Mouse (Mus musculus): Measurements from ENCODE around the gene Cd47. TPM values are rescaled to one million over a fixed set of nuclear protein-coding genes. Genes with fewer than 3 reads are reported as not detected.
A peak's percentile ranks its signal among the peaks of the same experiment; 100 is the strongest.

Gene Cd47
- polyA plus RNA-seq, 1 experiment from 2014 or later = 286 TPM

- no peaks in the 10 kb centered on the region for H3K27me3 ChIP-seq (ENCODE audit: control insufficient read depth, insufficient read depth, low read depth, low read length)
Measured at GRCm38 (mm10) chr16:49854194-49854593, 53.9 kb downstream of the Cd47 start.

GRCm38 (mm10) chr16:49854931-49855835 is 54.9 kb downstream of the Cd47 start:
- Histone ChIP-seq H3K9me3 (replicated peaks; ENCODE audit: control insufficient read depth, low read length) (no peaks in the 10 kb centered on the region), H3K4me3 (ENCODE audit: low read depth, low read length) (peak overlapping the region; percentile 94), H3K36me3 (ENCODE audit: control insufficient read depth, insufficient read depth) (peaks cover 10% of the 10 kb centered on the region), H3K27me3 (ENCODE audit: control insufficient read depth, insufficient read depth, low read depth, low read length) (no peaks in the 10 kb centered on the region), H3K9ac (ENCODE audit: low read depth, low read length) (peak overlapping the region; percentile 100), H3K27ac (ENCODE audit: low read length) (peak overlapping the region; percentile 100), H3K4me2 (ENCODE audit: low read depth, low read length) (peak overlapping the region; percentile 66), H3K4me1 (ENCODE audit: control insufficient read depth, low read depth, low read length) (peaks cover 30% of the 10 kb centered on the region)
- WGBS (ENCODE audit: insufficient replicate concordance) = under 1% methylated on average over 62 of the region's 74 CpGs
- peak; percentile 88 for ATAC-seq (ENCODE audit: low read depth)

More at GRCm38 (mm10) chr16:49854194-49854593, 53.9 kb downstream of the Cd47 start:
- 30% methylated on average over 6 of the region's 6 CpGs for WGBS (ENCODE audit: insufficient replicate concordance)
- ATAC-seq (ENCODE audit: low read depth) = no peak
- Histone ChIP-seq H3K27ac (ENCODE audit: low read length) (peak overlapping the region; percentile 100), H3K9ac (ENCODE audit: low read depth, low read length) (peak overlapping the region; percentile 100), H3K4me1 (ENCODE audit: control insufficient read depth, low read depth, low read length) (peaks cover 20% of the 10 kb centered on the region), H3K4me2 (ENCODE audit: low read depth, low read length) (peak overlapping the region; percentile 66), H3K9me3 (replicated peaks; ENCODE audit: control insufficient read depth, low read length) (no peaks in the 10 kb centered on the region), H3K4me3 (ENCODE audit: low read depth, low read length) (peak overlapping the region; percentile 94), H3K36me3 (ENCODE audit: control insufficient read depth, insufficient read depth) (peaks cover under 1% of the 10 kb centered on the region; the same call in 1 of the 2 replicates)

- Histone ChIP-seq H3K9me3 (replicated peaks; ENCODE audit: control insufficient read depth, low read length) (no peaks in the 10 kb centered on the region), H3K27me3 (ENCODE audit: control insufficient read depth, insufficient read depth, low read depth, low read length) (no peaks in the 10 kb centered on the region), H3K4me2 (ENCODE audit: low read depth, low read length) (peak overlapping the region; percentile 41), H3K4me1 (ENCODE audit: control insufficient read depth, low read depth, low read length) (peaks cover 35% of the 10 kb centered on the region), H3K27ac (ENCODE audit: low read length) (peak overlapping the region; percentile 100), H3K4me3 (ENCODE audit: low read depth, low read length) (peak overlapping the region; percentile 94), H3K9ac (ENCODE audit: low read depth, low read length) (peak overlapping the region; percentile 100), H3K36me3 (ENCODE audit: control insufficient read depth, insufficient read depth) (peaks cover 18% of the 10 kb centered on the region)
- under 1% methylated on average over 38 of the region's 39 CpGs for WGBS (ENCODE audit: insufficient replicate concordance)
- ATAC-seq (ENCODE audit: low read depth) = peak; percentile 54
Measured at GRCm38 (mm10) chr16:49855836-49856503, 55.6 kb downstream of the Cd47 start.

GRCm38 (mm10) chr16:49856661-49857060 is 56.3 kb downstream of the Cd47 start:
- Histone ChIP-seq H3K27ac (ENCODE audit: low read length) (peak overlapping the region; percentile 100), H3K4me3 (ENCODE audit: low read depth, low read length) (peak overlapping the region; percentile 94), H3K36me3 (ENCODE audit: control insufficient read depth, insufficient read depth) (peaks cover 23% of the 10 kb centered on the region), H3K4me2 (ENCODE audit: low read depth, low read length) (peak overlapping the region; percentile 41), H3K4me1 (ENCODE audit: control insufficient read depth, low read depth, low read length) (peaks cover 38% of the 10 kb centered on the region), H3K9me3 (replicated peaks; ENCODE audit: control insufficient read depth, low read length) (no peaks in the 10 kb centered on the region), H3K9ac (ENCODE audit: low read depth, low read length) (peak overlapping the region; percentile 100), H3K27me3 (ENCODE audit: control insufficient read depth, insufficient read depth, low read depth, low read length) (no peaks in the 10 kb centered on the region)
- no peak for ATAC-seq (ENCODE audit: low read depth)
- WGBS (ENCODE audit: insufficient replicate concordance) = 5% methylated on average over 8 of the region's 8 CpGs

- Histone ChIP-seq H3K36me3 (ENCODE audit: control insufficient read depth, insufficient read depth) (peaks cover 33% of the 10 kb centered on the region), H3K9me3 (replicated peaks; ENCODE audit: control insufficient read depth, low read length) (no peaks in the 10 kb centered on the region), H3K4me3 (ENCODE audit: low read depth, low read length) (peak overlapping the region; percentile 65), H3K27ac (ENCODE audit: low read length) (peak overlapping the region; percentile 94), H3K27me3 (ENCODE audit: control insufficient read depth, insufficient read depth, low read depth, low read length) (no peaks in the 10 kb centered on the region), H3K4me1 (ENCODE audit: control insufficient read depth, low read depth, low read length) (peaks cover 41% of the 10 kb centered on the region), H3K9ac (ENCODE audit: low read depth, low read length) (peak overlapping the region; percentile 64), H3K4me2 (ENCODE audit: low read depth, low read length) (peak overlapping the region; percentile 64)
- ATAC-seq (ENCODE audit: low read depth) = no peak
- WGBS (ENCODE audit: insufficient replicate concordance) = 13% methylated on average over 8 of the region's 8 CpGs
Measured at GRCm38 (mm10) chr16:49857504-49858160, 57.3 kb downstream of the Cd47 start.

GRCm38 (mm10) chr16:49858161-49858906 is 58.0 kb downstream of the Cd47 start:
- H3K36me3 ChIP-seq (ENCODE audit: control insufficient read depth, insufficient read depth) = peaks cover 38% of the 10 kb centered on the region
- peaks cover 43% of the 10 kb centered on the region for H3K4me1 ChIP-seq (ENCODE audit: control insufficient read depth, low read depth, low read length)
- H3K4me2 ChIP-seq (ENCODE audit: low read depth, low read length) = peak overlapping the region; percentile 64
- H3K9ac ChIP-seq (ENCODE audit: low read depth, low read length) = peak overlapping the region; percentile 64
- no peaks in the 10 kb centered on the region for H3K27me3 ChIP-seq (ENCODE audit: control insufficient read depth, insufficient read depth, low read depth, low read length)
- no peak for ATAC-seq (ENCODE audit: low read depth)
- WGBS (ENCODE audit: insufficient replicate concordance) = 18% methylated on average over 9 of the region's 9 CpGs
- H3K27ac ChIP-seq (ENCODE audit: low read length) = peak overlapping the region; percentile 94
- no peaks in the 10 kb centered on the region for H3K9me3 ChIP-seq (replicated peaks; ENCODE audit: control insufficient read depth, low read length)
- peak overlapping the region; percentile 65 for H3K4me3 ChIP-seq (ENCODE audit: low read depth, low read length)

- Histone ChIP-seq H3K4me1 (ENCODE audit: control insufficient read depth, low read depth, low read length) (peaks cover 44% of the 10 kb centered on the region), H3K9ac (ENCODE audit: low read depth, low read length) (peak overlapping the region; percentile 64), H3K36me3 (ENCODE audit: control insufficient read depth, insufficient read depth) (peaks cover 45% of the 10 kb centered on the region), H3K9me3 (replicated peaks; ENCODE audit: control insufficient read depth, low read length) (no peaks in the 10 kb centered on the region), H3K4me3 (ENCODE audit: low read depth, low read length) (peak overlapping the region; percentile 65), H3K4me2 (ENCODE audit: low read depth, low read length) (peak overlapping the region; percentile 64), H3K27me3 (ENCODE audit: control insufficient read depth, insufficient read depth, low read depth, low read length) (no peaks in the 10 kb centered on the region), H3K27ac (ENCODE audit: low read length) (peak overlapping the region; percentile 94)
- 20% methylated on average over 4 of the region's 4 CpGs for WGBS (ENCODE audit: insufficient replicate concordance)
- no peak for ATAC-seq (ENCODE audit: low read depth)
Measured at GRCm38 (mm10) chr16:49858907-49859853, 58.8 kb downstream of the Cd47 start.
